Mouse (Mus musculus) spleen, adult 2 months (tissue): ENCODE measurements at regions not wholly inside any gene's neighbourhood (a gene's known extent, or its start where the extent isn't known, plus 50 kb on each side); places are given as distances from the start of the nearest gene placed in this dataset.

Source experiments
- DNase-seq, 2 experiments: peaks; one replicate each; pipeline versions ENCODE4 v3.0.0 to v3.0.0-alpha.2; 2012 to 2021; ENCODE audit warnings: low spot score in 2 of 2, low read depth in 1 of 2
- H3K27ac ChIP-seq: fragments of 200-500 bp; 2 replicates; pipeline ENCODE4 v1.5.1; 2012; ENCODE audit warnings: low read length, inconsistent platforms; ENCODE audit not compliant: insufficient read depth
- H3K27me3 ChIP-seq: fragments of 200-500 bp; 2 replicates; pipeline ENCODE4 v1.6.1; 2012; ENCODE audit warnings: mild to moderate bottlenecking, moderate library complexity, low read length, inconsistent platforms; ENCODE audit not compliant: control insufficient read depth, insufficient read depth
- H3K36me3 ChIP-seq: fragments of 200-500 bp; 2 replicates; pipeline ENCODE4 v1.6.1; 2012; ENCODE audit warnings: mild to moderate bottlenecking, low read length, inconsistent platforms; ENCODE audit not compliant: control insufficient read depth, insufficient read depth
- H3K4me1 ChIP-seq: fragments of 200-500 bp; 2 replicates; pipeline ENCODE4 v1.6.1; 2011; ENCODE audit warnings: inconsistent platforms; ENCODE audit not compliant: control insufficient read depth, insufficient read depth, insufficient read length
- H3K4me3 ChIP-seq: fragments of 200-500 bp; 2 replicates; pipeline ENCODE4 v1.5.1; 2011; ENCODE audit warnings: mild to moderate bottlenecking, inconsistent platforms; ENCODE audit not compliant: insufficient read depth, insufficient read length; ENCODE audit errors: extremely low read depth
- CTCF ChIP-seq: fragments of 200-500 bp; IDR thresholded peaks from 2 replicates; pipeline ENCODE4 v1.5.1; 2011; ENCODE audit warnings: mild to moderate bottlenecking, inconsistent platforms; ENCODE audit not compliant: insufficient read depth, insufficient read length, insufficient replicate concordance; ENCODE audit errors: extremely low read depth
- POLR2A ChIP-seq: fragments of 200-500 bp; IDR thresholded peaks from 2 replicates; pipeline ENCODE4 v1.6.1; 2011; ENCODE audit warnings: low read depth, low read length, inconsistent platforms
- WGBS: fragments of 180-500 bp; shearing (Covaris S2); methylation state at CpG from one replicate; pipeline ENCODE4 v1.1.7; 2018; 5-methylcytosine and 5-hydroxymethylcytosine counted together

GRCm38 (mm10) chr5:103291219-103291618, 80.1 kb upstream of the Mapk10 start:
- 96% methylated on average over 8 of the region's 8 CpGs for WGBS

GRCm38 (mm10) chr5:103269206-103269605, 58.1 kb upstream of the Mapk10 start:
- no peak for TF ChIP-seq POLR2A
- no peak for TF ChIP-seq CTCF
- H3K36me3 ChIP-seq, result no peaks in the 10 kb centered on the region
- H3K4me1 ChIP-seq, result no peaks in the 10 kb centered on the region
- DNase-seq, result no peak
- no peak overlapping the region for H3K4me3 ChIP-seq
- 82% methylated on average over 6 of the region's 6 CpGs for WGBS
- no peak overlapping the region for H3K27ac ChIP-seq
- no peaks in the 10 kb centered on the region for H3K27me3 ChIP-seq

More at GRCm38 (mm10) chr5:103291219-103291618, 80.1 kb upstream of the Mapk10 start:
- no peak overlapping the region for H3K4me3 ChIP-seq
- no peak for DNase-seq
- TF ChIP-seq POLR2A (no peak), CTCF (no peak)
- H3K36me3 ChIP-seq, result no peaks in the 10 kb centered on the region
- no peak overlapping the region for H3K27ac ChIP-seq
- no peaks in the 10 kb centered on the region for H3K4me1 ChIP-seq
- H3K27me3 ChIP-seq, result no peaks in the 10 kb centered on the region

- TF ChIP-seq CTCF (no peak), POLR2A (no peak)
- Histone ChIP-seq H3K4me3 (no peak overlapping the region), H3K27ac (no peak overlapping the region), H3K27me3 (no peaks in the 10 kb centered on the region), H3K36me3 (no peaks in the 10 kb centered on the region), H3K4me1 (no peaks in the 10 kb centered on the region)
- 68% methylated on average over 2 of the region's 2 CpGs for WGBS
- DNase-seq, result no peak
Measured at GRCm38 (mm10) chr5:103264903-103265302, 53.8 kb upstream of the Mapk10 start.

- Histone ChIP-seq H3K36me3 (no peaks in the 10 kb centered on the region), H3K27me3 (no peaks in the 10 kb centered on the region), H3K27ac (no peak overlapping the region), H3K4me3 (no peak overlapping the region), H3K4me1 (no peaks in the 10 kb centered on the region)
- no peak for DNase-seq
- no peak for TF ChIP-seq CTCF
- no peak for TF ChIP-seq POLR2A
- 93% methylated on average over 10 of the region's 10 CpGs for WGBS
Measured at GRCm38 (mm10) chr5:103261406-103261805, 50.3 kb upstream of the Mapk10 start.
